ENCODE assay signal across 8 mouse cellular contexts in genomic region chr5:8056141-8057017, GRCm38 (mm10). TPM values are rescaled to one million over a fixed set of nuclear protein-coding genes. Genes with fewer than 3 reads are reported as not detected.
DNase-seq lines count a peak whose midpoint lies in the region; ATAC-seq and TF ChIP-seq lines count a peak whose summit lies in the region.

No protein-coding gene starts in this region.

- no peak for TF ChIP-seq CTCF in CH12.LX (conservative IDR thresholded peaks at IDR 0.05 in 1 of 2, IDR thresholded peaks at IDR 0.05 in 1 of 2; ENCODE audit: low read depth in 2 of 2, low read length in 2 of 2)
- TF ChIP-seq CTCF in liver, postnatal 0 days (IDR thresholded peaks at IDR 0.05; ENCODE audit: low read depth) = peak; percentile 37
- no peak for TF ChIP-seq CTCF in testis, adult 2 months (IDR thresholded peaks at IDR 0.05; ENCODE audit: control insufficient read depth, insufficient read depth, insufficient replicate concordance, low read depth, low read length)

- ATAC-seq in forebrain, embryonic 11.5 days (replicated peaks; ENCODE audit: low FRiP score) = peak; percentile 97
- peak; percentile 97 for ATAC-seq in heart, embryonic 16.5 days (replicated peaks; ENCODE audit: extremely low read depth, insufficient read depth, low FRiP score)
- peak; percentile 99 for ATAC-seq in liver, postnatal 0 days
- peak; percentile 98 for ATAC-seq in neural tube, embryonic 13.5 days (ENCODE audit: low read depth)

- no peaks in the 10 kb centered on the region for H3K27me3 ChIP-seq in CH12.LX (replicated peaks)
- H3K27me3 ChIP-seq in forebrain, embryonic 11.5 days (ENCODE audit: control insufficient read depth, insufficient read depth, low read length) = no peaks in the 10 kb centered on the region
- no peaks in the 10 kb centered on the region for H3K27me3 ChIP-seq in heart, embryonic 16.5 days (ENCODE audit: control insufficient read depth, insufficient read depth, low read length)
- no peaks in the 10 kb centered on the region for H3K27me3 ChIP-seq in liver, postnatal 0 days (ENCODE audit: insufficient read depth, low read length)
- H3K27me3 ChIP-seq in neural tube, embryonic 13.5 days = no peaks in the 10 kb centered on the region
- H3K27me3 ChIP-seq in testis, adult 2 months (ENCODE audit: control insufficient read depth, insufficient read depth, low read length) = no peaks in the 10 kb centered on the region; the same call in 1 of the 2 replicates

- no peaks in the 10 kb centered on the region for H3K9me3 ChIP-seq in CH12.LX (replicated peaks; ENCODE audit: low read length)
- H3K9me3 ChIP-seq in forebrain, embryonic 11.5 days (ENCODE audit: control insufficient read depth, low read length) = no peaks in the 10 kb centered on the region
- no peaks in the 10 kb centered on the region for H3K9me3 ChIP-seq in heart, embryonic 16.5 days (replicated peaks; ENCODE audit: control insufficient read depth, low read length)
- H3K9me3 ChIP-seq in liver, postnatal 0 days (ENCODE audit: low read length) = no peaks in the 10 kb centered on the region
- H3K9me3 ChIP-seq in neural tube, embryonic 13.5 days = no peaks in the 10 kb centered on the region

- H3K4me1 ChIP-seq in CH12.LX (ENCODE audit: control insufficient read depth in 1 of 2, insufficient read depth in 2 of 2) = peaks cover 3 to 21% of the 10 kb centered on the region in 2 experiments
- peaks cover 3% of the 10 kb centered on the region; the same call in 1 of the 2 replicates for H3K4me1 ChIP-seq in forebrain, embryonic 11.5 days (replicated peaks; ENCODE audit: control insufficient read depth, insufficient read depth, low read length)
- H3K4me1 ChIP-seq in heart, embryonic 16.5 days (ENCODE audit: control insufficient read depth, insufficient read depth, low read length) = peaks cover 13% of the 10 kb centered on the region
- peaks cover 11% of the 10 kb centered on the region for H3K4me1 ChIP-seq in liver, postnatal 0 days (ENCODE audit: insufficient read depth)
- H3K4me1 ChIP-seq in neural tube, embryonic 13.5 days (replicated peaks) = peaks cover 23% of the 10 kb centered on the region
- H3K4me1 ChIP-seq in testis, adult 2 months (ENCODE audit: control insufficient read depth, insufficient read depth, low read length) = peaks cover 11% of the 10 kb centered on the region

- peak overlapping the region; percentile 97 for H3K4me2 ChIP-seq in CH12.LX (ENCODE audit: insufficient read depth, low read depth, poor library complexity, severe bottlenecking)
- peak overlapping the region; percentile 67 for H3K4me2 ChIP-seq in forebrain, embryonic 11.5 days (ENCODE audit: low read depth, low read length, severe bottlenecking)
- peak overlapping the region; percentile 74 for H3K4me2 ChIP-seq in heart, embryonic 16.5 days (ENCODE audit: low read depth, low read length)
- H3K4me2 ChIP-seq in liver, postnatal 0 days (ENCODE audit: low read depth, low read length) = peak overlapping the region; percentile 85
- peak overlapping the region; percentile 69 for H3K4me2 ChIP-seq in neural tube, embryonic 13.5 days

- H3K36me3 ChIP-seq in CH12.LX (replicated peaks in 1 of 2; ENCODE audit: control insufficient read depth in 1 of 2, insufficient read depth in 1 of 2, low read length in 1 of 2) = peaks cover 19 to 29% of the 10 kb centered on the region in 2 experiments
- no peaks in the 10 kb centered on the region for H3K36me3 ChIP-seq in forebrain, embryonic 11.5 days (ENCODE audit: control insufficient read depth, insufficient read depth, low read length)
- peaks cover 26% of the 10 kb centered on the region for H3K36me3 ChIP-seq in heart, embryonic 16.5 days (ENCODE audit: control insufficient read depth, insufficient read depth)
- H3K36me3 ChIP-seq in liver, postnatal 0 days (replicated peaks; ENCODE audit: insufficient read depth, low read length) = peaks cover 17% of the 10 kb centered on the region
- peaks cover 23% of the 10 kb centered on the region for H3K36me3 ChIP-seq in neural tube, embryonic 13.5 days
- H3K36me3 ChIP-seq in testis, adult 2 months (ENCODE audit: control insufficient read depth, insufficient read depth, low read length) = no peaks in the 10 kb centered on the region

- TF ChIP-seq POLR2A in CH12.LX (IDR thresholded peaks at IDR 0.05; ENCODE audit: low read depth, low read length) = peak; percentile 72
- TF ChIP-seq POLR2A in testis, adult 2 months (IDR thresholded peaks at IDR 0.05; ENCODE audit: control insufficient read depth, low read depth, low read length) = peak; percentile 66

- no peak for TF ChIP-seq EP300 in CH12.LX (IDR thresholded peaks at IDR 0.05; ENCODE audit: low read length)
- no peak for TF ChIP-seq EP300 in liver, postnatal 0 days (IDR thresholded peaks at IDR 0.05; ENCODE audit: low read depth)

- under 1% methylated on average over 54 of the region's 60 CpGs for WGBS in forebrain, embryonic 11.5 days
- under 1% methylated on average over 60 of the region's 60 CpGs for WGBS in heart, embryonic 16.5 days
- whole genome bisulfite sequencing in liver, postnatal 0 days (ENCODE audit: insufficient replicate concordance) = under 1% methylated on average over 51 of the region's 60 CpGs
- 1% methylated on average over 57 of the region's 60 CpGs for WGBS in neural tube, embryonic 13.5 days

- peak overlapping the region; percentile 84 for H3K9ac ChIP-seq in CH12.LX (ENCODE audit: insufficient read depth, low read depth)
- H3K9ac ChIP-seq in forebrain, embryonic 11.5 days (ENCODE audit: low read length) = peak overlapping the region; percentile 89
- H3K9ac ChIP-seq in heart, embryonic 16.5 days (ENCODE audit: low read length) = peak overlapping the region; percentile 81
- H3K9ac ChIP-seq in liver, postnatal 0 days (replicated peaks) = peak overlapping the region; percentile 94
- H3K9ac ChIP-seq in neural tube, embryonic 13.5 days = peak overlapping the region; percentile 85

- peaks cover 6% of the 10 kb centered on the region; the same call in 1 of the 2 replicates for H3K79me2 ChIP-seq in CH12.LX (replicated peaks; ENCODE audit: control insufficient read depth, extremely low read depth, insufficient read depth, poor library complexity, severe bottlenecking)

- DNase-seq in CH12.LX (ENCODE audit: extremely low read depth) = peak; percentile 50
- DNase-seq in c-Kit-positive CD71-negative TER-119-negative erythroid progenitor cells, embryonic 14.5 days (ENCODE audit: low read depth) = peak; percentile 42
- peak; percentile 86 for DNase-seq in forebrain, embryonic 11.5 days (ENCODE audit: low spot score)
- DNase-seq in kidney, postnatal 25 days = peak; percentile 89 to 95
- peak; percentile 88 for DNase-seq in liver, postnatal 0 days

- in situ Hi-C loops in CH12.LX (cut with MboI; ENCODE audit: low pct_ligation_motif_present, low pct_unique_long_range_greater_than_20kb, low sequenced_read_pairs) = no loop called here

- peak overlapping the region; percentile 70 for H3K27ac ChIP-seq in CH12.LX (ENCODE audit: insufficient read depth, low read depth)
- 0 out of 2 replicates have a peak overlapping the region, but pooled peaks have one; percentile 34 for H3K27ac ChIP-seq in forebrain, embryonic 11.5 days (ENCODE audit: low read depth, low read length)
- H3K27ac ChIP-seq in heart, embryonic 16.5 days (ENCODE audit: low read length) = peak overlapping the region; percentile 94
- H3K27ac ChIP-seq in liver, postnatal 0 days (ENCODE audit: low read depth) = peak overlapping the region; percentile 97
- H3K27ac ChIP-seq in neural tube, embryonic 13.5 days (replicated peaks) = peak overlapping the region; percentile 83
- H3K27ac ChIP-seq in testis, adult 2 months (ENCODE audit: control insufficient read depth, insufficient read depth, low read depth, low read length) = peak overlapping the region; percentile 87

- peak overlapping the region; percentile 85 to 93 (median 92) for H3K4me3 ChIP-seq in CH12.LX (replicated peaks in 1 of 3; ENCODE audit: low read depth in 2 of 3, low read length in 2 of 3, poor library complexity in 1 of 3)
- H3K4me3 ChIP-seq in forebrain, embryonic 11.5 days (ENCODE audit: low read depth, low read length) = peak overlapping the region; percentile 67
- peak overlapping the region; percentile 66 for H3K4me3 ChIP-seq in heart, embryonic 16.5 days (ENCODE audit: low read length)
- H3K4me3 ChIP-seq in liver, postnatal 0 days (ENCODE audit: low read depth, low read length) = peak overlapping the region; percentile 92
- peak overlapping the region; percentile 65 for H3K4me3 ChIP-seq in neural tube, embryonic 13.5 days
- H3K4me3 ChIP-seq in testis, adult 2 months (ENCODE audit: control insufficient read depth, low read depth, low read length) = peak overlapping the region; percentile 80

- dilution Hi-C loops in CH12.LX (cut with MboI; ENCODE audit: extremely low pct_ligation_motif_present, extremely low pct_unique_long_range_greater_than_20kb, low sequenced_read_pairs) = no loop called here

- TF ChIP-seq RAD21 in CH12.LX (IDR thresholded peaks at IDR 0.05; ENCODE audit: low read depth, low read length) = no peak

TF ChIP-seq in CH12.LX, 34 proteins besides CTCF, POLR2A, EP300 and RAD21 (continues in another document):
- 0 out of 2 replicates have a peak, but pooled peaks have one; percentile 1 for TF ChIP-seq ZNF384 (IDR thresholded peaks at IDR 0.05; ENCODE audit: low read depth, low read length)
- TF ChIP-seq CHD1 (IDR thresholded peaks at IDR 0.05; ENCODE audit: low read depth, low read length) = peak; percentile 98
- no peak for TF ChIP-seq RCOR1 (conservative IDR thresholded peaks at IDR 0.05; ENCODE audit: low read depth, low read length)
- no peak for TF ChIP-seq JUN (IDR thresholded peaks at IDR 0.05; ENCODE audit: insufficient read depth, low read depth, low read length)
- TF ChIP-seq MAFK (IDR thresholded peaks at IDR 0.05; ENCODE audit: insufficient replicate concordance, low read length) = no peak
- TF ChIP-seq SIN3A (IDR thresholded peaks at IDR 0.05; ENCODE audit: low read length) = peak; percentile 86; the same call in 1 of the 2 replicates
- peak; percentile 83; the same call in 1 of the 2 replicates for TF ChIP-seq ZMIZ1 (IDR thresholded peaks at IDR 0.05; ENCODE audit: low read depth, low read length)
- TF ChIP-seq ZKSCAN1 (IDR thresholded peaks at IDR 0.05; ENCODE audit: borderline replicate concordance, low read depth, low read length) = no peak
- peak; percentile 78 for TF ChIP-seq TCF12 (IDR thresholded peaks at IDR 0.05; ENCODE audit: low read depth, low read length)
- TF ChIP-seq MAZ (IDR thresholded peaks at IDR 0.05; ENCODE audit: low read depth, low read length) = no peak
- peak; percentile 29; the same call in 1 of the 2 replicates for TF ChIP-seq ELF1 (IDR thresholded peaks at IDR 0.05; ENCODE audit: low read depth, low read length)

RNA-seq across cellular contexts. Expression of gene Sri, which starts 10.5 kb away (rescaled TPM):
- 178 and 229 TPM in 2 replicates for total RNA-seq in CH12.LX (2012; rRNA removed)
- 190 and 195 TPM in 2 replicates for total RNA-seq in CH12.LX (2014; rRNA removed)
- polyA plus RNA-seq in CH12.LX (2012; ENCODE audit: insufficient read length, low read depth) = 203 and 212 TPM in 2 replicates
- polyA plus RNA-seq in forebrain, embryonic 11.5 days (2014; fragmentation: Nextera tagmentation; extraction: Ambion mirVana) = 160 and 167 TPM in 2 replicates
- 224 and 247 TPM in 2 replicates for polyA plus RNA-seq in heart, embryonic 16.5 days (2015; fragmentation: Nextera tagmentation; extraction: Ambion mirVana)
- polyA plus RNA-seq in liver, postnatal 0 days (2015; fragmentation: Nextera tagmentation; extraction: Ambion mirVana) = 132 and 136 TPM in 2 replicates
- polyA plus RNA-seq in neural tube, embryonic 13.5 days (2015; fragmentation: Nextera tagmentation; extraction: Ambion mirVana) = 166 and 203 TPM in 2 replicates
- polyA plus RNA-seq in testis, adult 2 months (2012; rRNA removed) = 10.2 and 11.3 TPM in 2 replicates

Comparison
In these comparisons a context has a peak if more than half of its experiments do, and no peak if none do; other contexts are left out.
1. Peak in every context shown above with its lines: DNase-seq, ATAC-seq, H3K4me3 ChIP-seq and H3K27ac ChIP-seq.
2. DNase-seq: peak in every context shown above with its lines; median percentile 92 in kidney, postnatal 25 days; 88 in liver, postnatal 0 days; 86 in forebrain, embryonic 11.5 days; 50 in CH12.LX; 42 in c-Kit-positive CD71-negative TER-119-negative erythroid progenitor cells, embryonic 14.5 days.
3. H3K27ac ChIP-seq: peak in every context shown above with its lines; median percentile 97 in liver, postnatal 0 days; 94 in heart, embryonic 16.5 days; 87 in testis, adult 2 months; 83 in neural tube, embryonic 13.5 days; 70 in CH12.LX; 34 in forebrain, embryonic 11.5 days.
4. RNA of gene Sri, which starts 10.5 kb away (polyA plus RNA-seq): 224 to 247 TPM in heart, embryonic 16.5 days, 203 to 212 TPM in CH12.LX, 166 to 203 TPM in neural tube, embryonic 13.5 days, 160 to 167 TPM in forebrain, embryonic 11.5 days and 132 to 136 TPM in liver, postnatal 0 days; 10.2 to 11.3 TPM in testis, adult 2 months; every median in the first group is over 10 times any median in the second.